Mouse (Mus musculus) limb, embryonic 15.5 days (tissue): ENCODE data around the gene Skiv2l. TPM values are rescaled to one million over a fixed set of nuclear protein-coding genes. Genes with fewer than 3 reads are reported as not detected.

Experiments used
- ATAC-seq: fragments of 200-750 bp; cut with Nextera tagmentation; 2 replicates; pipeline ENCODE4 v1.8.0; 2017; ENCODE audit warnings: low read depth, moderate TSS enrichment; ENCODE audit not compliant: insufficient number of reproducible peaks, low FRiP score, low TSS enrichment
- H3K27ac ChIP-seq: fragments of 300-500 bp; sonication (generic); 2 replicates; pipeline ENCODE4 v1.5.1; 2015; ENCODE audit warnings: moderate library complexity, mild to moderate bottlenecking, inconsistent platforms
- H3K27me3 ChIP-seq: fragments of 300-500 bp; sonication (generic); 2 replicates; pipeline ENCODE4 v1.6.1; 2015; ENCODE audit warnings: inconsistent platforms
- H3K36me3 ChIP-seq: fragments of 300-500 bp; sonication (generic); 2 replicates; pipeline ENCODE4 v1.6.1; 2015; ENCODE audit warnings: inconsistent platforms
- H3K4me1 ChIP-seq: fragments of 300-500 bp; sonication (generic); 2 replicates; pipeline ENCODE4 v1.6.1; 2015; ENCODE audit warnings: inconsistent platforms
- H3K4me2 ChIP-seq: fragments of 300-500 bp; sonication (generic); 2 replicates; pipeline ENCODE4 v1.6.1; 2015; ENCODE audit warnings: mild to moderate bottlenecking, inconsistent platforms
- H3K4me3 ChIP-seq: fragments of 300-500 bp; sonication (generic); 2 replicates; pipeline ENCODE4 v1.5.1; 2015; ENCODE audit warnings: mild to moderate bottlenecking, inconsistent platforms
- H3K9ac ChIP-seq: fragments of 300-500 bp; sonication (generic); 2 replicates; pipeline ENCODE4 v1.6.1; 2015; ENCODE audit warnings: inconsistent platforms
- H3K9me3 ChIP-seq: fragments of 300-500 bp; sonication (generic); 2 replicates; pipeline ENCODE4 v1.6.1; 2016; ENCODE audit warnings: inconsistent platforms
- WGBS: fragments of 180-500 bp; shearing (Covaris S2); methylation state at CpG from one replicate; pipeline ENCODE4 v1.1.7; 2015; 5-methylcytosine and 5-hydroxymethylcytosine counted together
- polyA plus RNA-seq: library from polyadenylated mRNA; unstranded; fragments of >200 nt; fragmentation: Nextera tagmentation; extraction: Ambion mirVana; gene quantifications from 2 replicates; pipeline ENCODE4 v1.2.1, GENCODE M21; 2015

The Skiv2l gene
- polyA plus RNA-seq, 1 experiment from 2014 or later = 47.4 TPM

DNA sequence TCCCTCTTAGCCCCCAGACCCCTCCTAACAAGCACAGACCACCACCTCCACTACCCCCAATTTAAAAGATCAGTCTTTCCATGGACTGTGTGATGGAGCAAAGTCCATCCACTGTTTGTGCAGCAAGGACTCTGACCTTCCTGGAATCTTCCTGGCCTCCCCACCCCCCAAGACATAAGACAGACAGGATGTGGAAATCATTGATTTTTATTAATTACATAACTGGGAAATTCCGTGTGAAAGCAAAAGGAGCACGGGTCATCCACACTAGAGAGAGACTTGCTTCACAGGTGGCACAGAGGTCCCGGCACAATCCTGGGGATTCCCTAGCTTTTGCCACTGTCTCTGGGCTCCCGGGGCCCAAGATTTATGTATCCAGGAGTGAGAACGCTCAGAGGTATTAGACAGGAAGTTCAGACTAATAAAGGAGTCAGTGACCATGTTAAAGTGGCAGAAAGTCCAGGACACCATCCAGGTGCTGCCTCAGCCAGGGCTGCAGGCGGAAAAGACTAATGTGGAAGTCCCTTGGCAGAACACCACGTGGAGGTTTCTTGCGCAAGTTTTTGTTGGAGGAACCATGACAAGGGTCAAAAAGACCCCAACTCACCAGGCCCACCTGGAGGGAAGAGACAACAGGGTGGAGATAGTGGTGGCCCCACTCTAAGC is 12.5 kb upstream of the Skiv2l start, which contains the start of gene Cfb:
Cfb (minus strand) TSS at position 103 of the 666 bp plus-strand sequence.
- no peak within 1 kb of the TSS for H3K27ac ChIP-seq
- 45% methylated on average over 8 of the region's 8 CpGs for WGBS

DNA sequence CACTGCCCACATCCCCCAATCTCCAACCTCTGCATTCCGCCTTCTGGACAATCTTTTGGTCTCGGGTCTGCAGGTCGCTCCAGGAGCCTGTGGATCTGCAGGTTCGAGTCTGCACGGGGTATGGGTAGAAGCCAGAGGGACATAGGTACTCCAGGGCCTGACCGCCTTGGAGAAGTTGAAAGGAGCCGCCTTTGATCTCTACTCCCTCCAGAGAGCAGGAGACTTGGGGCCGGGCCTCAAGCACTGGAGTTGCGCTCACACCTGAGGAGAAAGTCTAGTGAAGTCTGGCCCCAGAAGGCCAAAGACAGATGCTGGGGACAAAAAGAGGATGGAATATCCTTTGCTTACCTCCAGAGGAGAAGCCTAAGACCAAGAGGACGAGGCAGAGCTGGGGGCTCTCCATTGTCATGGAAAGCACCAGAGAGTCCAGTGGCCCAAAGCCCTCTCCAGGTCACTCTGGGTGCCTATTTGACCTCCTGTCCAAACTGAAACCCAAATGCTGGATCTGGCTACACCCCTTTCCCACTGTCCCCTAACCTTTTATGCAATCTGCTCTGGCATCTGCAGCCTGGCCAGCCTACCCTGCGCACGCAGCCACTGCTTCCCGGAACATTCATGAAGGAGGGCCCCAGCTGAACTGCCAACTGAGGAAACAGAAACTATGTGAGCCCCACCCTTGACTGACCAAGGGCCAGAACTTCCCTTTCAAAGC is 11.8 kb upstream of the Skiv2l start:
- Histone ChIP-seq H3K9me3 (no peaks in the 10 kb centered on the region), H3K27me3 (peaks cover 3% of the 10 kb centered on the region; the same call in 1 of the 2 replicates), H3K9ac (no peak overlapping the region), H3K27ac (no peak overlapping the region), H3K36me3 (peaks cover 8% of the 10 kb centered on the region), H3K4me2 (no peak overlapping the region), H3K4me3 (no peak overlapping the region), H3K4me1 (no peaks in the 10 kb centered on the region)
- no peak for ATAC-seq
- 64% methylated on average over 13 of the region's 13 CpGs for WGBS

More for the DNA sequence above, 12.5 kb upstream of the Skiv2l start, which contains the start of gene Cfb:
- H3K4me1 ChIP-seq = no peaks in the 10 kb centered on the region
- H3K4me3 ChIP-seq = no peak within 1 kb of the TSS
- H3K4me2 ChIP-seq = no peak within 1 kb of the TSS
- peaks cover 3% of the 10 kb centered on the region; the same call in 1 of the 2 replicates for H3K27me3 ChIP-seq
- 0 out of 2 replicates have a peak, but pooled peaks cover 2% of the 10 kb centered on the region for H3K36me3 ChIP-seq
- no peak for ATAC-seq
- H3K9ac ChIP-seq = no peak within 1 kb of the TSS
- H3K9me3 ChIP-seq = no peaks in the 10 kb centered on the region

DNA sequence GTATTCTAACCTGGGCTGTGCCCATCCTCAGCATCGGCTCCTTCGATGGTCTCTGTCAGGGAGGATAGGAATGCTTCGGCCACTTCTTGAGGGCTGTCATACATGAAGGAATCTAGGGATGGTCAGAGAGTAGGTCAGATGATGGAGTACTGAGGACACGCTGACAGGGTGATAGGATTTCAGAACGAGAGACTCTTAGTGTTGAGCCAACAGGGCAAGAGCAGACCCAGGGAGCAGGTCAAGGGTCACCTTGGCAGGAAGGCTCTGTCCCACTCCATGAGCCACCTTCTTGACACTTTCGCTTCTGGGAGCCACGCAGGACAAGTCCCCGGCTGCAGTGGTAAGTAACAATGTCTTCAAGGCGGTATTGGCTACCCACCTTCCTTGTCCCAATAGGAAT is 10.5 kb upstream of the Skiv2l start:
- Histone ChIP-seq H3K4me3 (no peak overlapping the region), H3K4me2 (no peak overlapping the region), H3K9me3 (no peaks in the 10 kb centered on the region), H3K36me3 (peaks cover 21% of the 10 kb centered on the region), H3K9ac (no peak overlapping the region), H3K27me3 (peaks cover 3% of the 10 kb centered on the region; the same call in 1 of the 2 replicates), H3K4me1 (no peaks in the 10 kb centered on the region), H3K27ac (no peak overlapping the region)
- WGBS = 87% methylated on average over 9 of the region's 9 CpGs
- ATAC-seq = no peak

DNA sequence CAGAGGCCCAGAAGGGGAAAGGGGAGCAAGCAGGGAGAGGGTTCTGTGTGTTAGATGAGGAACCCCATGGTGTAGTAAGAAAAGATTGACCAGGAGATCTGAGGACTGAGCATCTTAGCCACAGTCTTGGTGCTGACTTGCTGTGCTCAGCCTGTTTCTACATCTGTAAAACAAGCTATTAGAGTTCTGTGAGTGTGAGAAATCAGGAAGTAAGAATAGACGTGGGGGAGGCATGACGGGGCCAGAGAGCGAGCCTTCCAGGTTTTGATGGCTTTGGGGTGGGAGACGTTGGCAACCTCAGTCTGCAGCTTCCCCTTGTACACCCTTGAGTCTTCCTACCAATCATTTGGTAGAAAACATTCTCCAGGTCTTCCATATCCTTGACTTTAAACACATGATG is 8.7 kb upstream of the Skiv2l start:
- H3K27me3 ChIP-seq = no peaks in the 10 kb centered on the region; the same call in 1 of the 2 replicates
- H3K4me3 ChIP-seq = no peak overlapping the region
- WGBS = 84% methylated on average over 4 of the region's 4 CpGs
- no peak overlapping the region for H3K27ac ChIP-seq
- H3K9me3 ChIP-seq = no peaks in the 10 kb centered on the region
- no peak overlapping the region for H3K4me2 ChIP-seq
- ATAC-seq = no peak
- H3K36me3 ChIP-seq = peaks cover 40% of the 10 kb centered on the region
- no peak overlapping the region for H3K9ac ChIP-seq
- H3K4me1 ChIP-seq = no peaks in the 10 kb centered on the region

DNA sequence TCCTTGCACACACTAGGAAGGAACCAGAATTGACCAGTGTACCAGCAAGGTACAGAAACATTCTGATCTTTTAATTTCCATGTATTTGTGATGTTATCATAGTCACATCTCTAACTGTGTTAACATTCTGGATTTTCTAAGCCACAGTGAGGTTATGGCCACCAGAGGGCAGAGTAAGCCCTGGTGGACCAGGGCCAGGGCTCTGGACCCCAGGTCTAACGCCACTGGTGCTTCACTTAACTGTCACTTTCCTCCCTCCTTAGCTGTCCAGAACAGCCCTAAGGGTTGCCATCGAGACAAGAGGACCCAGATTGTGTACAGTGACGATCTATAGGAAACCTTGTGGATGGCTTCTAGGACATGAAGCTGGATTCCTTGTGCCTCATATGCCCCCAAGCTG is 5.8 kb upstream of the Skiv2l start:
- Histone ChIP-seq H3K9me3 (no peaks in the 10 kb centered on the region), H3K27ac (no peak overlapping the region), H3K9ac (no peak overlapping the region), H3K4me3 (no peak overlapping the region), H3K27me3 (no peaks in the 10 kb centered on the region; the same call in 1 of the 2 replicates), H3K4me2 (no peak overlapping the region), H3K36me3 (peaks cover 55% of the 10 kb centered on the region), H3K4me1 (peaks cover 11% of the 10 kb centered on the region)
- 38% methylated on average over 3 of the region's 3 CpGs for WGBS
- no peak for ATAC-seq

DNA sequence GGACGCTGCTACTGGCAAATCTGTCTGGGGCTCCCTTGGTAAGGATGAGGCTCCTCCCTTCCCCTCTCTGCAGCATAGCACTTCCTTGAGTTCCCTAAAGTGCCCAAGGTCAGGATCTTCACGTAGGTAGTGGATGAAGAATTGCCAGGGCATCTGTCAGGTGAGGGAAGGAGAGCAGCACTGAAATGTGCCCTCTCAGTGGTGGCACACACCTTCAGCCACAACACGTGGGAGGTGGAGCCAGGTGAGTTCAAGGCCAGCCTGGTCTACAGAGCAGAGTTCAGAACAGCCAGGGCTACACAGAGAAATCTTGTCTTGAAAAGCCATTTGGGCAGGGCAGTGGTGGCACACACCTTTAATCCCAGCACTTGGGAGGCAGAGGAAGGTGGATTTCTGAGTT is 4.8 kb upstream of the Skiv2l start:
- no peaks in the 10 kb centered on the region for H3K27me3 ChIP-seq
- H3K27ac ChIP-seq = no peak overlapping the region
- peaks cover 15% of the 10 kb centered on the region for H3K4me1 ChIP-seq
- no peak for ATAC-seq
- H3K9ac ChIP-seq = no peak overlapping the region
- no peak overlapping the region for H3K4me3 ChIP-seq
- 84% methylated on average over 3 of the region's 3 CpGs for WGBS
- H3K36me3 ChIP-seq = peaks cover 55% of the 10 kb centered on the region
- no peak overlapping the region for H3K4me2 ChIP-seq
- no peaks in the 10 kb centered on the region for H3K9me3 ChIP-seq

DNA sequence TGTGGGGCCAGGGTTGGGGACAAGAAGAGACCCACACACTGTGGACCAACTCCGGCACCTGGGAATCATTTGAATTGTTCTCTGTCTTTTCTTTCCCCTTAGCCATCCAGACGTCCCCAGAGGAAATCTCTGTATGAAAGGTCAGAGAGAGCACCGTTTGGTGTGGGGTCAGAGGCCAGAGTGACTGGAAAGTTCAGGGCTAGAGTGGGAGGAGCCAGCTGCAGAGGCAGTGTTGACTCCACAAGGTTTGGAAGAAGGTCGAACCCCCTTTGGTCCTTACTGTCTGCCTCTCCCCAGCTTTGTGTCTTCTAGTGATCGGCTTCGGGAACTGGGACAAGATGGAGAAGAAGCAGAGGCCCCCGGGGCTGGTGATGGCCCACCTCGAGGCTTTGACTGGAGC is 3.5 kb upstream of the Skiv2l start:
- H3K4me1 ChIP-seq = peaks cover 21% of the 10 kb centered on the region
- no peak for ATAC-seq
- no peak overlapping the region for H3K4me2 ChIP-seq
- peaks cover 55% of the 10 kb centered on the region for H3K36me3 ChIP-seq
- H3K27me3 ChIP-seq = no peaks in the 10 kb centered on the region
- H3K9me3 ChIP-seq = no peaks in the 10 kb centered on the region
- H3K27ac ChIP-seq = no peak overlapping the region
- H3K9ac ChIP-seq = no peak overlapping the region
- 75% methylated on average over 8 of the region's 8 CpGs for WGBS
- H3K4me3 ChIP-seq = no peak overlapping the region

DNA sequence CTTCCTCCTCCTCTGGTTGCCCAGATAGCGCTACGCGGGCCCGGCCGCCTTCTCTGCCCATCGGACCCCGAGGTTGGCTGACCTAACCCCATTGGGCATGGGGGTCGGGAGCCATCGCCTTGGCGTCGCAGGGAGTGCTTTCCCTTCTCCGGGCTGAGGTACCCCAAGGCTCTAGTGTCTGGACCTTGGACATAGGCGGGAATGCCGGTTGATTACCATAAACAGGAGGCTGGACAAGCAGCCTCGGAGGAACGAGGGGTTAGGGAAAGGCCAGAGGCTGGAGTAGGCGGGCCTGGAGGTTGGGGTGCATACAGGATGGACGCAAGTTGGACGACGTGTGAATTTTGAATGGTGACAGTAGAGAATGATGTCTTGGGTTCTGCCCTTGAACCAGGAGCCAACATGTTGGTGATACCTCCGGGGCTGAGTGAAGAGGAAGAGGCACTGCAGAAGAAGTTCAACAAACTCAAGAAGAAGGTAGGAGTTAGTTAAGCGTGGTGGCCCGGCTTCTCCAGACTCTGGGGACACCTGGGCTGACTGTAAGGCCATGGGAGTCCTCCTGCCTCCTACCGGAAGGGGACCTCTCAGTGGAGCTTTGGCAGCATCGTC is 611 bp upstream of the Skiv2l start:
- WGBS = under 1% methylated on average over 25 of the region's 25 CpGs
- H3K27ac ChIP-seq = peak overlapping the region; percentile 63; the same call in 1 of the 2 replicates
- H3K4me3 ChIP-seq = peak overlapping the region; percentile 99
- ATAC-seq = no peak; the same call in 1 of the 2 replicates
- H3K4me2 ChIP-seq = peak overlapping the region; percentile 93
- H3K4me1 ChIP-seq = peaks cover 21% of the 10 kb centered on the region
- no peaks in the 10 kb centered on the region for H3K9me3 ChIP-seq
- H3K27me3 ChIP-seq = no peaks in the 10 kb centered on the region
- peak overlapping the region; percentile 95 for H3K9ac ChIP-seq
- peaks cover 61% of the 10 kb centered on the region for H3K36me3 ChIP-seq

DNA sequence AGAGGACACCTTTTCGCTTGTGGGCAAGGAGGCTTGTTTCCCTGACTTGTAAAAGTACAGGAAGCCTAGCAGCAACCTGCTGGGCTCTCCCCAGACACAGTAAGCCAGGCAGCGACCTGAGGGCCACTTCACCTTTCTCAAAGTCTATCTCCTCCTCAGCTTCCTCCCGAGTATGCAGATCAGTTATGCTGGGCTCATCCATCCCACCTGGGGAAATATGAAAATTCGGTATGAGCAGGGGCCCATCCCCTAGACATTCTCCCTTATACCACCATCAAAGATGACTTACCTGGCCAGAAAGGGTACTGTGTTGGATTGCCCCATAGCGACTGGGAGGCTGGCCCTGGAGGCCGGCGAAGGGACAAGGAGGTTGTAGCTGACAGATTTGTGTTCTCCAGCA is 2.4 kb downstream of the Skiv2l start:
- Histone ChIP-seq H3K27me3 (no peaks in the 10 kb centered on the region), H3K36me3 (peaks cover 60% of the 10 kb centered on the region), H3K9me3 (no peaks in the 10 kb centered on the region), H3K4me3 (no peak overlapping the region), H3K9ac (no peak overlapping the region), H3K27ac (no peak overlapping the region), H3K4me1 (peaks cover 21% of the 10 kb centered on the region), H3K4me2 (no peak overlapping the region)
- ATAC-seq = no peak
- WGBS = 88% methylated on average over 7 of the region's 7 CpGs

DNA sequence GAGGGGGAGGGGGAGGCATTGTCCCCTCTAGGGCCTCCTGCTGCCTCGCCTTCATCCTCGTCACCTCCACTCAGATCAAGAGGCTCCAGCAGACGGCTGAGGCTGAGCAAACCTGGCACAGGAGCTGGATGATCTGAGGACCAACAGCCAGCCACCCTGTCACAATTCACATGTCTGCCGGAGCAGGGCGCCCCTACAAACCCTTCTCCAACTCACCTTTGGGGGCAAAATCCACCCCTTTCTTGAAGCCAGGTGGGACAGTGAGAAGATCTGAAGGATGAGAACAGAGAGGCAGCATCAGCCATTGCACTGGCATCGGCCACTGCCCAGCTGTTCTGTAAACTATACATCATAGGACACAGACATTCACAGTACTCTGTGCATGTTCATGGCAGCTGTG is 2.8 kb downstream of the Skiv2l start:
- Histone ChIP-seq H3K4me3 (no peak overlapping the region), H3K9ac (no peak overlapping the region), H3K4me2 (no peak overlapping the region), H3K27me3 (no peaks in the 10 kb centered on the region), H3K36me3 (peaks cover 60% of the 10 kb centered on the region), H3K27ac (no peak overlapping the region), H3K9me3 (no peaks in the 10 kb centered on the region), H3K4me1 (peaks cover 21% of the 10 kb centered on the region)
- WGBS = 90% methylated on average over 6 of the region's 6 CpGs
- ATAC-seq = no peak

DNA sequence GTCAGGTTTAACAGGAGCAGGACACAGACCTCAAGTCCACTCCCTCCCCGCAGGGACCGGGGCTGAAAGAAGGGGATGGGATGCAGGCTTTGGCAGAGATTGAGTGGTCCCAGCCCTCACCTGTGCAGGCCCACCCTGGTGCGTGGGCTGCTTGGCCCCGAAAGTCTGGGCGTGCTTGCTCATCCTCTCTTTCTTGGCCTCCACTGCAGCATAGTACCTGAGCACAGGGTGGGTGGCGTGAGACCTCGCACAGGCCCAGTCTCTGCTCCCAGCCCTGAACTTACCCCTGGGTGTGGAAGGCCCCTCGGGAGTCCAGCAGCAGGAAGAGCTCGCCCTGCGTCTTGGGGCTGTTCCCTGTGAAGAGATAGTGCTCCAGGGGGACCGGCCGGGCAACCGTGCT is 5.1 kb downstream of the Skiv2l start:
- H3K27me3 ChIP-seq = no peaks in the 10 kb centered on the region
- H3K27ac ChIP-seq = no peak overlapping the region
- no peak for ATAC-seq
- H3K4me1 ChIP-seq = peaks cover 6% of the 10 kb centered on the region
- H3K36me3 ChIP-seq = peaks cover 82% of the 10 kb centered on the region
- 95% methylated on average over 13 of the region's 13 CpGs for whole genome bisulfite sequencing
- H3K4me2 ChIP-seq = no peak overlapping the region
- H3K9me3 ChIP-seq = no peaks in the 10 kb centered on the region
- no peak overlapping the region for H3K4me3 ChIP-seq
- no peak overlapping the region for H3K9ac ChIP-seq

DNA sequence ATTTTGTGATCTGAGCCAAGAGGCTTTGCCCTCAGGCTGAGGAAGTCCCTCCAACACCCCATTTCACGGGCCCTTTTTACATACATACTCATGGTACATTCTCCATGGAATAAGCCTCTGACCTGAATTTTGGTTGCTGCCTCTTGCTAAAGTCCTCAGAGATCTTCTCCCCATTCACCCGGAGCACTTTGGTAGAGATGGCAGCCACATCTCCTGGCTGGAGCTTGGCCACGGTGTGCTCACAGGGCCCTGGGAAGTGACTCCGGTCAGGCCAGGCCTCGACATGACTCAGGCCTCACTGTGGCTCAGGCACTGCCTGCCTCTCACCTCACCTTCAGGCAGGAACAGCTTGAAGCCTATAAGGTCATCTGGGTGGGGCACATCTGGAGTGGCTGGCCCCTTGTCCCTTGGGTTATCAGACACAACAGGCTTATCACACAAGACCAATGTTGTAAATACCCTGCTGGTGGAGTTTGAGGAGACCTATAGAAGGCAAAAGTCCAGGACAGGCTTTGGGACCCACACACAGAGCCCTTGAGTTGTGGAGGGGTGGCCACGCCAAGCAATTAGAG is 9.2 kb downstream of the Skiv2l start:
- H3K36me3 ChIP-seq = peaks cover 72% of the 10 kb centered on the region
- no peak overlapping the region for H3K9ac ChIP-seq
- peaks cover 24% of the 10 kb centered on the region for H3K4me1 ChIP-seq
- no peak overlapping the region for H3K27ac ChIP-seq
- no peaks in the 10 kb centered on the region for H3K27me3 ChIP-seq
- H3K9me3 ChIP-seq = no peaks in the 10 kb centered on the region
- no peak overlapping the region for H3K4me2 ChIP-seq
- ATAC-seq = no peak
- no peak overlapping the region for H3K4me3 ChIP-seq
- WGBS = 85% methylated on average over 6 of the region's 6 CpGs
